Mouse (Mus musculus): ENCODE measurements at regions not wholly inside any gene's neighbourhood (a gene's known extent, or its start where the extent isn't known, plus 50 kb on each side); places are given as distances from the start of the nearest gene placed in this dataset.

DNA sequence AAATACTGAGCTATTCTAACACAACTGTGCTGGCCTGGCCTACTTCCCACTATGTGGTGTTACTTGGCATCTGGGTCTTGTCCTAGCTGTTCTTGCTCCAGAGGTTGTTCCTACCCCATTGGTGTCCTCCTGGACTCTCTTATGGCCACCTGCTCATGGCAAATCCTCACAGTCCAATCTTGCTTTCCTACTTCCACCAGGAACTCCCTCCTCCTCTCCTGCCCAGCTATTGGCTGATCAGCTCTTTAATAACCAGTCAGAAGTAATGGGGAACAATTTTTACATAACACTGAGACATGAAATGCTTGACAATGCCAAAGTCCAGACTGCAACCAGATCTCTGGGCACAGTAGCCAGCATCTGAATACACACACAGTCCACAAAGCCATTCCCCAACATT lies 52.3 kb upstream of the Dph5 start:
- no peak for TF ChIP-seq POLR2A (IDR thresholded peaks at IDR 0.05; ENCODE audit: control insufficient read depth, low read depth, low read length)
- no peak for TF ChIP-seq CTCF (IDR thresholded peaks at IDR 0.05; ENCODE audit: control insufficient read depth, insufficient read depth, insufficient replicate concordance, low read depth, low read length)
